Mouse (Mus musculus) CD4-positive naive resting alpha-beta T cell, adult 76 days (primary cell): ENCODE data around the gene Ccl1. TPM values are rescaled to one million over a fixed set of nuclear protein-coding genes. Genes with fewer than 3 reads are reported as not detected.

Experiments
- total RNA-seq: library from RNA; stranded (reverse); gene quantifications from one replicate; pipeline ENCODE4 v1.2.4, GENCODE M21; 2023

The Ccl1 gene
- total RNA-seq = not detected

DNA sequence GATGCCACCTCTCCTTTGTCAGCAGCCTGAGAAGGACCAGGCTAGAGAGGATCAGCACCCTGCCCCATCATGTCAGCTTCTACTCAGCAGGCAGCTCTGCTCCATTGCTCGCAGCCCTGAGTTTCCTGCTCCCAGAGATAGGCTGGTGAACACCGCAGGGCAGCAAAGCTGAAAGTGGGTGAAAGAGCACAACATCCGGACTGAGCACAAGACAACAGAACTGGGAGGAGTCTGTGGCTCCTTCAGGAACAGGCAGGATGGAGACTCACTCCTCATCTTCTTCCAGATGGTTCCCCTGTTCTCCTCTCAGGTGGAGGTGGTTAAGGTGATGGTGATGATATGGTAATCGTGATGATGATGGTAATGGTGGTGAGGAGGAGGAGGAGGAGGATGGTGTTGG is at the start of gene Ccl1:
TSS of gene Ccl1 (minus strand) at position 101 of the 400 bp plus-strand sequence.

Other genes starting within 250 kb of the Ccl1 start
- gene Ccl11, start 247.9 kb downstream of the Ccl1 start, total RNA-seq = not detected
- gene Ccl12, start 203.8 kb downstream of the Ccl1 start, total RNA-seq = not detected
- not detected for gene Ccl8, start 190.5 kb downstream of the Ccl1 start, total RNA-seq
- gene Tmem132e, start 83.2 kb upstream of the Ccl1 start, total RNA-seq = not detected